Mouse (Mus musculus): ENCODE measurements around the gene Senp8. TPM values are rescaled to one million over a fixed set of nuclear protein-coding genes. Genes with fewer than 3 reads are reported as not detected.

The Senp8 gene
- polyA plus RNA-seq, 1 experiment from 2014 or later = 16.5 TPM

DNA sequence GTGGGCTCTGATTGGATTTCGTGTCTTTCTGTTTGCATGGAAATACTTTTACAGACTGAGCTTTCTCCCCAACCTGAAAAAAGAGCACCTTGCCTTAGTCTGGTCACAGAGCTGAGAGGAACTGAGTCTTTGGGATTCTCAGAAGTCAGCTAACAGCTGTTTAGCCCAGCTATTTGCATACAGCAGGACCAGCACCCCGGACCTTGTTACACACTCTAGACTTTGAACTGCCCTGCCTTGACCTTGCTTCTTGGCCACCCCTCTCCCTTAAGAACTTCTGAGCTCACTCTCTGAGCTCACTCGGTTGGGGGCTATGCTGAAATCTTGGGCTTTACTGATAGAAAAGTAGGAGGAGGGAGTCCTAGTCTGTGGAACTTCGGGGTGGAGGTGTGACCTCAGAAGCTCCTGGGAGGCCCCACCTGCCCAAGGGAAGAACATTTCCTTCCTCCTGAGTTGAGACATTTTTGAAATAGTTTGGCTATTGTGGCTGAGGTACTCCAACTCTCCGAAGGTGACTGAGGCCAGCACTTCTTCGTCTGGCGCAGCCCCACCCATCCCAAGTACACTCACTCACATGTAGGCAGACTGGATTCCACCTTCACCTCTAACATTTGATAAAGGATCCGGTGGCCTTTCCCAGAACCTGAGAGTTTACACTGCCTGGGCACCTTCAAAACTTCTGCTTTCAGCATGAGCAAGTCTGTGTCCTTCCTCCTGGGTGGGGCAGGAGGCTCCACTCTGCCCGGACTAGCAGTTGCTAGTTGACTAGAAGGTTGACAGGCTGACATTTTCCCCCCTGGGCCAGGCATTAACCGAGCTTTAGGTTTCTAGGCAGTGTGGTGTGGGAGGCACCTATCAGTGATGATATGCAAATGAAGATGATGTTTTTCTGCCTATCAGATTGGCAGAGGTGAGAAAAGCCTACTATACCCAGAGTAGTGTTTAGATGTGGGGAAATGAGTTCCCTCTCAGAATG, 43.4 kb downstream of the Senp8 start:
- no peak overlapping the region for H3K4me2 ChIP-seq (replicated peaks)
- 67% methylated on average over 10 of the region's 10 CpGs for WGBS
- H3K27ac ChIP-seq = no peak overlapping the region
- no peaks in the 10 kb centered on the region for H3K4me1 ChIP-seq
- H3K27me3 ChIP-seq (replicated peaks) = no peaks in the 10 kb centered on the region
- H3K4me3 ChIP-seq = no peak overlapping the region
- ATAC-seq (ENCODE audit: low FRiP score, low read depth) = no peak
- no peaks in the 10 kb centered on the region for H3K36me3 ChIP-seq
- no peak overlapping the region for H3K9ac ChIP-seq
- H3K9me3 ChIP-seq = no peaks in the 10 kb centered on the region

DNA sequence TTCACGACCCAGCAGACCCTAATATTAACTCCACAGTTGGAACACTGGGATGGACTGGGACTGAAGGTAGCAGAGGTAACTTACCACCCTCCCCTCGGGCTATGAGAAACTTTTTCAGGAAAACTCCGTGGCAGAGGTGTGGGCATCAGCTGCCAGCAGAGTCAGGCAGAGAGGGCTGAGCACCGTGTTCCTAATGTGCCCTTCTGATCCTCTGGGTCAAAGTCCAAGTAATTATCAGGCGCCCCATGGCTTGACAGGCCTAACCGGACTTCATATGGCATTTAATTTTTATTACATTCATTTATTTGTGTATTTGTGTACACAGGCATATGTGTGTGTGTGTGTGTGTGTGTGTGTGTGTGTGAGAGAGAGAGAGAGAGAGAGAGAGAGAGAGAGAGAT, 47.4 kb downstream of the Senp8 start:
- Histone ChIP-seq H3K36me3 (no peaks in the 10 kb centered on the region), H3K4me2 (replicated peaks) (no peak overlapping the region), H3K9me3 (no peaks in the 10 kb centered on the region), H3K4me1 (no peaks in the 10 kb centered on the region), H3K27ac (no peak overlapping the region), H3K9ac (no peak overlapping the region), H3K27me3 (replicated peaks) (no peaks in the 10 kb centered on the region), H3K4me3 (no peak overlapping the region)
- WGBS = 81% methylated on average over 6 of the region's 6 CpGs
- ATAC-seq (ENCODE audit: low FRiP score, low read depth) = no peak

DNA sequence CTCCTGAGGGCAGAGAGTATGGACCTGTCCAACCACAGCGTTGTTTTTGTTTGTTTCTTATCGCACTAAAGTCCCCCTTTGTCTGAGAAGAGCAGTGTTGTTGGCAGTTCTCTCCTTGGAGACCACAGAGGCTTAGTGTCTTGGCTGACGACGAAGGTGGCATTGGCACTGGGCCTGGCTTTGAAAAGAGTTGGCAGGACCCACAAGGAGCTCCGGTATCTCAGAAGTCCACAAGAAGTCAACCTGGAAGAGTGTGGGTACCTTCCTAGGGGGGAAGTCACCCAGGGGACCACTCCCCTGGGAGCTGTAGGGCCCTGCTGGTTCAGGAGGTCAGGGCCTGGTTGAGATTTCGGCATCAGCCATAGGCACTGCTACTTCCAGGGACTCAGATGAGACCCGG, 49.4 kb downstream of the Senp8 start:
- no peak overlapping the region for H3K27ac ChIP-seq
- no peak overlapping the region for H3K9ac ChIP-seq
- no peak overlapping the region for H3K4me3 ChIP-seq
- H3K4me2 ChIP-seq (replicated peaks) = no peak overlapping the region
- ATAC-seq (ENCODE audit: low FRiP score, low read depth) = no peak
- no peaks in the 10 kb centered on the region for H3K4me1 ChIP-seq
- no peaks in the 10 kb centered on the region for H3K36me3 ChIP-seq
- no peaks in the 10 kb centered on the region for H3K9me3 ChIP-seq
- 91% methylated on average over 7 of the region's 7 CpGs for WGBS
- H3K27me3 ChIP-seq (replicated peaks) = no peaks in the 10 kb centered on the region

DNA sequence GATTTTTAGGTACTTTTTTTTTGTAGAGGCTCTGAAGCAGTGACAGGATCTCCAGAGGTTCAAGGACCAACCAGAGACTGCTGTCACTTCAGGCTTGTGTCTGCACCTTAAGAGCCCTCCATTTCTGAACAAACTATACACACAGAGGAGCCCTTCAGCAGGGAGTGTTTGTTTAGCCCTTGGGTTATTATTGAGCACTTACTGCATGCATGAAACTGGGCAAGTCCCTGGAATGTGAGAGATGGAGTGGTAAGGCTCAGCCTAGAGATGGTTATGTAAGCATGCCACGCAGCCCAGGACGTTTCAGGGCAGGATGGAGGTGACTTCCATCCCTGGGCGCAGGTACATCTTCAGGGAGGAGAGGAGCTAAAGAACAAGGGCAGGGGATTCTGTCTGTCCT, 54.1 kb downstream of the Senp8 start:
- H3K27ac ChIP-seq = no peak overlapping the region
- H3K36me3 ChIP-seq = no peaks in the 10 kb centered on the region
- H3K9ac ChIP-seq = no peak overlapping the region
- no peak for ATAC-seq (ENCODE audit: low FRiP score, low read depth)
- H3K9me3 ChIP-seq = no peaks in the 10 kb centered on the region
- 89% methylated on average over 3 of the region's 3 CpGs for WGBS
- H3K4me1 ChIP-seq = peaks cover 9% of the 10 kb centered on the region
- 0 out of 2 replicates have a peak, but pooled peaks cover 2% of the 10 kb centered on the region for H3K27me3 ChIP-seq (replicated peaks)
- H3K4me2 ChIP-seq (replicated peaks) = no peak overlapping the region
- no peak overlapping the region for H3K4me3 ChIP-seq

DNA sequence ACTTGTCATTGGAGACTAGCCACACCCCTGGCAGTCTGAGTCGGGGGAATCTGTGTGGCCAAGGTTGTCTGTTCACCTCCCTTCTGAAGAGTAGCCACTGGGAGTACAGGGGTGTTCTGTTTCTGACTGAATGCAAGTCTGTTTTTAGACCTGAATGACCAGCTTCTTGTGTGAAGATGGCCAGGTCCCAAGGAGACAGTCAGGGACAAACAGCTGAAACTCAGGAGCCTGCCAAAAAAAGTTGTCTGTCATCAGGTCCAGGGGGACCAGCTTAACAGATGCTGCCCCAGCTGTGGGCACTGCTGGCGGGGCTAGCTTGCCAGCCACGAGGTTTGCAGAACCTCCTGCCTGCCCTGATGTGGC, 55.1 kb downstream of the Senp8 start:
- H3K4me3 ChIP-seq = no peak overlapping the region
- WGBS = 43% methylated on average over 3 of the region's 3 CpGs
- no peak overlapping the region for H3K4me2 ChIP-seq (replicated peaks)
- ATAC-seq (ENCODE audit: low FRiP score, low read depth) = no peak
- H3K27ac ChIP-seq = no peak overlapping the region
- no peak overlapping the region for H3K9ac ChIP-seq
- 0 out of 2 replicates have a peak, but pooled peaks cover 2% of the 10 kb centered on the region for H3K27me3 ChIP-seq (replicated peaks)
- peaks cover 9% of the 10 kb centered on the region for H3K4me1 ChIP-seq
- H3K36me3 ChIP-seq = no peaks in the 10 kb centered on the region
- no peaks in the 10 kb centered on the region for H3K9me3 ChIP-seq

DNA sequence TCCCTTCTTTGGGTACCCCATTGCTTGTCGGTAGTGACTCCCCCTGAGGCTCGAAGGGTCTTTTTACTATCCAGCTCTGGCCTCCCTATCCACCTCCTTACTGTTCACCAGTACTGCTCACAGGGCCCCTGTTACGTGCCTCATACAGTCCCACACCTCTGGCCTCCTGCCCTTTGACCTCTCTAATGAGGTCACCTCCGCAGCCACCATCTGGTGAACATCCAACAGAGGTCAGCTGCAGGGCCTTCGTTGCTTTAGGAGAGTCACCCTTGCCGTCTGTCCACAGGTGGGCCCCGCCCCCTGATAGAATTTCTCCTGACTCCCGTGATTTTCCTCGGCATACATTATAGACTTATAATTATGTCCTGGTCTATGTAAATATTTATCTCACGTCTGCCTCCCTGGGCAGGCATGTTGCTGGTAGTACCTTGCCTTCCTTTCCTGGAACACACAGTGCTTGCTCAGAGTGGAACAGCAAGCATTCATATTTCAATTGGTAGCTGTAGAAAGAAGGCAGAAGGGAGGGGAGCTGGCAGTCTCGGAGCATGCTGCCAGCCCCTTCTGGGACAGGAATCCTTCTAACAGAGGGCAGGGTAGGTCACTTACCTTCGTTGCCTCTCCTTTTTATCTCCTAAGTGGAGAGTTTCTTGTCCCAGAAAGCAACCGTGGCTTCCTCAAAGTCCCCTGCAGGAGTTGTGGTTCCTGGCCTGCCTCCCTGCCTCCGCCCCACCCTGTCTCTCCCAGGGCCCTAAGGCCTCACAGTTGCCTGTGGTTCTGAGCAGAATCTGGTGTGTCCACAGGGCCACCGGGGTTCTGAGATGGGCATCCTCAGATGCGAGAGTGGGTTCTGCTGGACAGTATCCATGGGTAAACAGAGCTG, 55.7 kb downstream of the Senp8 start:
- Histone ChIP-seq H3K27ac (no peak overlapping the region), H3K4me3 (no peak overlapping the region), H3K9me3 (no peaks in the 10 kb centered on the region), H3K4me1 (peaks cover 9% of the 10 kb centered on the region), H3K4me2 (replicated peaks) (no peak overlapping the region), H3K27me3 (replicated peaks) (0 out of 2 replicates have a peak, but pooled peaks cover 2% of the 10 kb centered on the region), H3K36me3 (no peaks in the 10 kb centered on the region), H3K9ac (no peak overlapping the region)
- WGBS = 60% methylated on average over 16 of the region's 16 CpGs
- ATAC-seq (ENCODE audit: low FRiP score, low read depth) = no peak

DNA sequence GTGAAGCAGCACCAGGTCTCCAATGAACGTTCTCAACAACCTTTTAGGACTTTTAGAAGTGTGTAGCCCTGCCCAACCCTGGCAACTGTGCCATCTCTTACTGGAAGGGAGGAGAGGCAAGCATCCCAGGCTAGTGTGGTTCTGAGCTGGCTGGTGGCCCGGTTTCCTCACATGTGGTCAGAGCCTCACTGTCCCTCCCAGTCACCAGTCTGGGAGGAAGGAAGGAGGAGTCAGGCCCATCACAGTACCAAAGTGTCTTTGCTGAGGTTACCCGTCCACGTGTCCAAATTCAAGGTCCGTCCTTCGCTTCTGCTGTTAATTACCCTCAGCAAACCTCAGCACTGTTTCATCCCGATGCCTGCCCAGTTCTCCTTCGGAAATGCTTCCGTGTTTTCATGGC, 58.4 kb downstream of the Senp8 start:
- H3K36me3 ChIP-seq = no peaks in the 10 kb centered on the region
- H3K4me3 ChIP-seq = peak overlapping the region; percentile 26; the same call in 1 of the 2 replicates
- no peak overlapping the region for H3K27ac ChIP-seq
- no peak overlapping the region for H3K9ac ChIP-seq
- H3K4me2 ChIP-seq (replicated peaks) = peak overlapping the region; percentile 60
- peak; percentile 25; the same call in 1 of the 2 replicates for ATAC-seq (ENCODE audit: low FRiP score, low read depth)
- no peaks in the 10 kb centered on the region for H3K9me3 ChIP-seq
- 0 out of 2 replicates have a peak, but pooled peaks cover 2% of the 10 kb centered on the region for H3K27me3 ChIP-seq (replicated peaks)
- WGBS = 33% methylated on average over 9 of the region's 9 CpGs
- peaks cover 9% of the 10 kb centered on the region for H3K4me1 ChIP-seq

DNA sequence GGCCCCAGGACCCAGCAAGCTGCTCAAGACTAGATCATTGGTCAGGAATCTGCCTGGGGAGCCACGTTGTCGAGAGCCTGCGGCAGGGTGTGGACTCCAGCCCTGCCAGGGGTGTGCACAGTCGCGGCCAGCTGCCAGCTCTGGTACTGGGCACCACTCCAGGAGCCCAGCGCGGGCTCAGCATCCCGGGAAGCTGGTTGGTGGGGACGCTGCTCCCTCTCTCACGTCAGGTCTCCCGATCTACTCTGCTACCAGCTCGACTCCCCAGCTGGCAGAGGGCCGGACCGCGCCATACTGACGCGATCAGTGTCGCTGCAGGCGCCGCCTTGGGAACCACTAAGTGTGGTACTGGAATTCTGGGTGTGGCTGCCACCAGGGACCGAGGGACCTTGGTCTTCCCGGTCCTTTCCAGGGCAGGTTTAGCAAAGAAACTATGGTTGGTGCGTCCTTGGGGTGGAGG, 58.8 kb downstream of the Senp8 start:
- Histone ChIP-seq H3K36me3 (no peaks in the 10 kb centered on the region), H3K4me1 (peaks cover 9% of the 10 kb centered on the region), H3K4me2 (replicated peaks) (peak overlapping the region; percentile 60), H3K27me3 (replicated peaks) (0 out of 2 replicates have a peak, but pooled peaks cover 2% of the 10 kb centered on the region), H3K9me3 (no peaks in the 10 kb centered on the region), H3K27ac (no peak overlapping the region), H3K4me3 (peak overlapping the region; percentile 26; the same call in 1 of the 2 replicates), H3K9ac (0 out of 2 replicates have a peak overlapping the region, but pooled peaks have one; percentile 17)
- 4% methylated on average over 23 of the region's 23 CpGs for WGBS
- ATAC-seq (ENCODE audit: low FRiP score, low read depth) = peak; percentile 85

DNA sequence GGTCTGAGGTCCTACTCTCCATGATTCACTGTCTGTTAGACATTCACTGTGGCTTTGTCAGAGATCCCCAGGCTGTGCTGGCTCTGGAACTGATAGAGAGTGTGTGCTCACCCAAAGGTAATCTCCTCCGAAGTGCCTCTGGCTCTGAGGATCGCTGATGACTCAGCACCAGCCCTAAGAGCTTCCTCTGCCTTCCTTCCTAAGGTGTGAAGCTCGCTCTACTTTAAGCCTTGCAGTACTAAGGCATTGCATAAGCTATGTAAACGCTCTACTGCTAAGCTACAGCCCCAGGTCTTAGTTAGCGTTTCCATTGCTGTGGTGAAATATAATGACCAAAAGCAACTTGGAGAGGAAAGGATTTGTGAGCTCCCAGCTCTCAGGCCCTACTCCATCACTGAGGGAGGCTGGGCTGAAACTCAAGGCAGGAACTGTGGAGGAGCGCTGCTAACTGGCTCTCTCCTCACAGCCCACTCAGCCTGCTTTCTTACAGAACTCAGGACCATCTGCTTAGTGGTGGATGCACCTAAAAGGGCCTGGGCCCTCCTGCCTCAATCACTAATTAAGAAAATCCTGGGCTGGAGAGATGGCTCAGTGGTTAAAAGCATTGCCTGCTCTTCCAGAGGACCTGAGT, 63.0 kb downstream of the Senp8 start:
- H3K9me3 ChIP-seq = no peaks in the 10 kb centered on the region
- WGBS = 46% methylated on average over 6 of the region's 6 CpGs
- no peaks in the 10 kb centered on the region for H3K36me3 ChIP-seq
- no peak overlapping the region for H3K4me3 ChIP-seq
- peaks cover 9% of the 10 kb centered on the region for H3K4me1 ChIP-seq
- 0 out of 2 replicates have a peak, but pooled peaks cover 2% of the 10 kb centered on the region for H3K27me3 ChIP-seq (replicated peaks)
- H3K4me2 ChIP-seq (replicated peaks) = no peak overlapping the region
- H3K27ac ChIP-seq = no peak overlapping the region
- H3K9ac ChIP-seq = no peak overlapping the region
- ATAC-seq (ENCODE audit: low FRiP score, low read depth) = no peak
